Mouse (Mus musculus): ENCODE measurements at regions not wholly inside any gene's neighbourhood (a gene's known extent, or its start where the extent isn't known, plus 50 kb on each side); places are given as distances from the start of the nearest gene placed in this dataset.

DNA sequence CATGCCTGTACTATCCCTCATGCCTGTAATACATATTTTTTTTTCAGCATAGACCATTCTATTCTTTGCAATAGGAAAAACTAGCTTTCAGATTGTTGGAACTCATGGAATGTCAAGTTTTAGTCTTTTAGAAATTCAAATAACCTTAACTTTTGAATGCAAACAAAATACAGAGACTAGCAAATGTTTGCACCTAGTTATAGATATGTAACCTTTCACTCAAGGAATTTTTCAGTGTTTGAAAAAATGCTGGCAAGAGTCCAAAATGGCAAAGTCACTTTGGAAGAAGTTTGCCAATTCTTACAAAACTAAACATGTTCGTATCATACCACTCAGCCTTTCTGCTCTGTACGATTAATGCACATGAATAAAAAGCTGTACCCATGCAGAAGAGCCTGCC, 409.6 kb downstream of the Klf5 start:
- TF ChIP-seq EP300 (IDR thresholded peaks at IDR 0.05; ENCODE audit: low read depth) (no peak), CTCF (IDR thresholded peaks at IDR 0.05; ENCODE audit: low read depth) (no peak)

All from liver, postnatal 0 days (tissue).